Mouse (Mus musculus) cerebellum, adult 18-20 months (tissue): ENCODE measurements at regions not wholly inside any gene's neighbourhood (a gene's known extent, or its start where the extent isn't known, plus 50 kb on each side); places are given as distances from the start of the nearest gene placed in this dataset.

Experiments
- DNase-seq, 2 experiments: peaks; one replicate each; pipeline ENCODE4 v3.0.0; 2021

DNA sequence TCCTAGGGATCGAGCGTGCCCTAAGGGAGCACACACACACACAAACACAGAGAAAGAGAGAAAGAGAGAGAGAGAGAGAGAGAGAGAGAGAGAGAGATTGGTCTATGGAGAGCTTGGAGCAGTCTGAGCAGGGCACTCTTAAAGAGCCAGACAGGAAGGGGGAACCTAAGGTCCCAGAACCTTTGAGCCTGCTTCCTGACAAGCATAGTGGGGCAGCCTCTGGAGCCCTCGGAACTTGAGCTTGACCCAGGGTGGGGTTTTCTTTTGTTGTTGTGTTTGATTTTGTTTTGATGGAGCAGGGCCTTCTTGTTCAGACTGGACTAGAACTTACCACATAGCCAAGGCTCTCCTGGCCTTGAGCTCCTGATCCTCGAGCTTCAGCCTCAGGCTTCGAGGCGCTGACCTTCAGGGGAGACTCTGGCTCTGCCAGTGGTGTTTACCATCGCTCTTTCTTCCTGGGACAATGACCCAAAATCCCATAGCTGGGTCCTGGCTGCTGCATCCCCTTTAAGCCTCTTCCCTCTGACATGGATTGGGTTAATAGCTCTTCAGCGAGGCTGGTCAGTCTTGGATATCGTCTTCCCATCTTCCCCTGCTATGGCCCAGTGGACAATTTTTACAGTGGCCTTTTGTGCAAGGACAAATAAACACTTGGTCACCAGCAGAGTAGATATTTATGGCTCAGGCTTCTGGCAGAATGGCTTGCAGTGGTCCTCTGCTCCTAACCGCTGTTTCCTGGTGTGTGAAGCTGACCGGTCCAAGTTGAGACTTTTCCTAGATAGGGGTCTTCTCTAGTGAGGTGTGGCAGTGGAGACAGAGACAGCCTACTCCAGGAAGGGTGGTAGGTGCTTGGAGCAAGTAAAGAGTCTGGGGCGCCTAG is 110.1 kb upstream of the Haao start:
- DNase-seq = no peak

DNA sequence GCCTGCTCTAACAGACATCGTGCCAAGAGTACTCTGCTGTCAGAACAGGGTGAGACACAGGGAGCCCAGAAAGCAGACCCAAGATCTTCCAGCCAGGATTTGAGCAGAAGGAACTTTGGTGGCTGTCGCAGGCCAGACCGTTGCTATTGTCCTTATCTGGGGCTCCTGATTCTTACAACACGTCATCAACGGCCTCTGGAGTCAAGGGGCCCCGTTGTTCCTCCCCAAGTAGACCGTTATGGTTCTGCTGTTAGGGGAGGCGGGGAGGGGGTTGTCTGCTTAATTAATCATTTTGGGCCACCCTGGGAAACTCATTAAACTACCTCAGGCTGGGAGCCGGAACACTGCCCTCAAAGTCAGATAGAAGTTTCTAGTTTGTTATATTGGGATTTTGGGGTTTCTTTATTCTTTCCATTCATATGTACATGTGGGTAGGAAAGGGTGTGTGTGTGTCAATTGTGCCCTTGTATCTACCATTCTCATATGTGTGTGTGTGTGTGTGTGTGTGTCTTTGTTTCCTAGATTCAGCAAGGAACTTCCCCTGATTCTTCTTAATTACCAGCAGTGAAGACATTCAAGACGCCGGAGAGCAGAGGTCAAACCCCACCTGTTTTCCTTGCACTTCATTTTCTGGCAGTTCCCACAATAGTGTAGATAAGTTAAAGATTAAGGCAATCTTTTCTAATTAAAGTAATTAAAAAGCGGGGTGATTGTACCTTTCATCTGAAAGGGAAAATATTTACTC is 109.2 kb upstream of the Haao start:
- DNase-seq = no peak

DNA sequence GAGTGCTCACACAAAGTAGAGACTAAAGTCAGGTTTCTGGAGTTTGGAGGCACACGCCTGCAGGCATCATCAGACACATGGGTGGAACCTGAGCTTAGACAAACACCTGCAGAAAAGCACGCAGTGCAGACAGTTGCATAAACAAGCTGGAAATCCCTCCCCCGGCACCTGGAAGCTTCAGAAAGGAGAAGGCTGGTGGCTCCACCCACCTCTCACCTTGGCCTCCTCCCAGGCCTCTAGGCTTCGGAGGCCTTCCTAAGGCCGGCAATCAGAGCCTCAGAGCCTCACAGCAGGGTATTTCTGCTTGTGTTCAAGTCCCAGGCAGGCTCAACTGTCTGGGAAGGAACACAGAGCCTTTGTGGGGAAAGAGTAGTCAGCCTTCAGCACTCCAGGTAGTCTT is 108.2 kb upstream of the Haao start:
- no peak for DNase-seq

DNA sequence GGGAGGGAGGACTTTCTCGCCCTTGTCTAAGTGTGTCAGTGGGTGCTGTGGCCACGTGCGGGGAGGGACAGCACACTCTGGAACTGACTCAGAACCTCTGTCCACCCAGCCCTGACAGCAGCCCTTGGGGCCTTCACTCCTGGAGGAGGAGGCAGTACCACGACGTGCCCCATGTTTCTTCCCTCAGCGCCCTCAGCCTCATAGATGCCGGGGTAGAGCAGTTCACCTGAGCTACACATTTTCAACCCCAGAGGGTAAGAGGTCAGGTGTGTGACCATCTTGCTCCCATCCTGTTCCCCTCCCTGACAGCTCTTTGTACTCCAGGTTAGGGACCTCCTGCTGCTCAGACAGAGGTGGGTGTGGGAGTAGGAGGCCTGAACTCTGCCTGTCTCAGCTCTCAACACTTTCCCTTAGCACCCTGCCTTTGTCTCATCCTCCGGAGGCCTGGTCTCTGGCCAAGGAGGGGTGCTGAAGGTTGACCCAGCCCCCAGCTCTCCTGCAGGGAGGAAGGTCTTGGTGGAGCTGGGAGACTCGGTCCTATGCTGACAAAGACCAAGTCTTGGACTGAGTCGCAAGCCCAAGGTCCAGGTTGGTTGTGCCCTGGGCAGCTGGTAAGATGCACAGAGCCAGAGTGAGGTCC is 107.4 kb upstream of the Haao start:
- no peak for DNase-seq

DNA sequence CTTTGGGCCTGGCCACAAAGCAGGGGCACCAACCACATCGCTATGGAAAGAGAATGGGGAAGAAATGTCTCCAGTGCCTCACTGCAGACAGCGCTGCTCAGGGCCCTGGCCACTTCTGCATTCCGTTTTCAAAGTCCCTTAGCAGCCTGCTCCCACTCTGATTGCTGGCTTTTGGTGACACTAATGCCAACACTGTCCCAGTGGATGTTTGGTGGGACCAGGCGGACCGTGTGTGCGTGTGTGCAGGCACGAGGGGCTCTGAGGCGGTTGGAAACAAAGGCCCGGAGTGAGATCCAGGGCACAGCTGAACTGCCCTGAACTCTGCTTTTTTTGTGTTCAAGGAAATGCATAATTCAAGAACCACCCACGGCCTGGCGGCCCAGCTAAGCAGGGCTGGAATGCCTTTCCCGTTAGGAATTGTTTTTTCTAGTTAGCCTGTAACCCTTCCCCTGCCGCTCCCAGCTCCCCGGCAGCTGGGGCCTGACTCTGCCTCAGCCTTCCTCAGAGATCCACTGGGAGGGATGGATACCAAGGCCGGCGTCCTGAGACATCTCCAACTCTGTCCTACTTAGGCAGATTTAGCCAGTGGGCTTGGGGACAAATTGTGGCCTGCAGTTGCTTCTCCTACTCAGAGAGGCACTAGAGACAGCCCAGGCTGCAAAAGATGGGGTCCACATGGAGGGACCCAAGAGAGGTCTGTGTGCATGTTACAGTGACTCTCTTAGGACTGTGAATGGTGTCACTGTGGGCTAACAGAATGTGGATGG is 106.7 kb upstream of the Haao start:
- DNase-seq = peak in 1 of 2 experiments; percentile 24

DNA sequence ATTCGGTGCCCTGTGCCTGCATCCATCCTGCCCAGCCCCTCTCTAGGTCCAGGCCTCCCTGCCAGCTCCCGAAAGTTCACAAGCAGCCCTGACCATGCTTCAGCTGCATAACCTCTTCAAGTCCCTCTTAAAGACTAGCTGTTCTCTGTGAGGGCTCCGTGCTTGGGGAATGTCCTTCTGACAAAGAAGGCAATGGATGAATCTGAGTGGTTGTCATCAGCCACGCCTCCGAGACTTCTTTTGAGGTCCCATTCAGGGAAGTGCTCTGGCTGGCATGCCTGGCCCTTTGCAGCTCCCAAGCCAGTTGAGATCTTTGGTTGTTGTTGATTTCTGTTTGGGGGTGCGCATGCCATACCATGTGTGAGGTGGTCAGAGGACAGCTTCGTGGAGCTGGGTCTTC is 105.9 kb upstream of the Haao start:
- no peak for DNase-seq

DNA sequence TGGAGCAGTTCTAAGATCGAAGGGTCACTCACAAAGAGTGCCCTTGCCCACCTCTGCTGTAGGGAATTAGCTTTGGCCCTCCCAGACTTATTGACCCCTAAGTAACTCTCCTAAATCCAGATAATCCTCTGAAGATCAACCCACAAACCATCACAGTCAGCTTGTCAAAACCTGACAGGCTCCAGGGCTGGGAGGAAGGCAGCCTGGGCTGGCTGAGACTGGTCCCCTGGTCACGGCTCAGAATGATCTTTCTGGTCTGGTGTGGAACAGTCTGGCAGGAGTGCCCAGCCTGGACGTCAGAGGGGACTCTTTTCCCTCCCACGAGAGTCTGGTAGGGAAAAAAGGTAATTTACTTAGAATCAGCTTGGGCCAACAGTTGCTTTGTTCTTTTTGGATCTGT is 99.0 kb upstream of the Haao start:
- no peak for DNase-seq

DNA sequence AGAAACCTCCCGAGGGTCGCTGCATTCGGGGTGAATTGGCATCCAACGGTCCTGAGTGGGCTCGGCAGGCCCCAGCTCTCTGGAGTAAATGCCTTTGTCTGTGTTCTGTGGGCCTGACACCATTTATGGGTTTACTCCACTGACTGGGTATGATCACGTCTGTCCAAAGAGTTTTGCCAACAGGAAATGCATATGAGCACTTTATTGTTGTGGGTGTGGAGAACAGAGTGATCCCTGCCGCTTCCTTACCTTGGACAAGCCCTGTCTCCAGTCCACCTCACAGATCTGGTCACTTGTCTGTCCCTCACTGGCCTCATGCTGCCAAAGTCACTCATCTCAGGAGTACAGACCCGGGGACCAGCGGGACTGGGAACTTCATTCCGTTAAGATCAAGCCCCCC is 91.6 kb upstream of the Haao start:
- no peak for DNase-seq

DNA sequence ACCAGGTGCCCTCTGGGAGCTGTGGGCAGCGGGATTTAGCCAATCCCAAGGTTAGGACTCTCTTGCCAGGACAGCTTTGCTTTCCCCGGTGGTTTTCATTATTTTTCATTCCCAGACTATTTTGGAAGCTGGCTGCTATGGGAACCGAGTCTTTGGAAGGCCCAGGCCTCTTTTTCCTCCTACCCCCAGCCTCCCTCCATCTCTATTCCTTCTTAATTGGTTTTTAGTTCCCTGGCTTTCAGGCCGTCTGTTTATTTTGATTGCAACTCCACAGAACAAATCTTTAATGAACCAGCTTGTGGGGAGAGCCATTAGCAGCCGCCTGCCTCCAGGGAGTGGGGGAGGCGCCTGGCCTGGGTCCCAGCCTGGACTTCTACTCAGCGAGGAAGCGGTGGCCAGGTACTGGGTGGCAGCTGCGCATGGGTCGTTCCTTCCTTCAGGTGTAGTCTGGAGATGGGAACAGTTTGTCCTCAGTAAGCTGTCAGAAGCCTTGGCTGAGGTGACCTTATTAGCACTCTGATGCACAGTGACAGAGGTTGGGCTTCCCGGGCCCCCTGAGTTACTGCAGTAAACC is 91.0 kb upstream of the Haao start:
- DNase-seq = peak; percentile 51 to 53

DNA sequence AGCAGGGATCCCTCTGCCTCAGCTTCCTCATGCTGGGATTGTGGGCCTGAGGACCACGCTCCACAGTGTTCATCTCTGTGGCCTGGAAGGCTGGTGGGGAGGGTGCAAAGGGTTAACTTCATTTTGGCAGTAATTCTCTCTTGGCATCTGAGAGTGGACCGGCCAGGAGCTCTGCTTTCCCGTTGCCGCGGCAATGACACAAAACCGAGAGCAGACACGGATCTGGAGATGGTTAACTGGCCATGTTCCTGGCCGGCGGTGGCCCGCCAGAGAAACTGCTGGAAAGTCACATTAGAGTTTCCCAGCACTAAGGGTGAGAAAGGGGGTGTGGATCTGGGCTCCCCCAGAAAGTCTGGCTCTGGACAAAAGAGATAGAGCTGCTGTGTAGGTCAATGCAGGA is 89.8 kb upstream of the Haao start:
- no peak for DNase-seq

DNA sequence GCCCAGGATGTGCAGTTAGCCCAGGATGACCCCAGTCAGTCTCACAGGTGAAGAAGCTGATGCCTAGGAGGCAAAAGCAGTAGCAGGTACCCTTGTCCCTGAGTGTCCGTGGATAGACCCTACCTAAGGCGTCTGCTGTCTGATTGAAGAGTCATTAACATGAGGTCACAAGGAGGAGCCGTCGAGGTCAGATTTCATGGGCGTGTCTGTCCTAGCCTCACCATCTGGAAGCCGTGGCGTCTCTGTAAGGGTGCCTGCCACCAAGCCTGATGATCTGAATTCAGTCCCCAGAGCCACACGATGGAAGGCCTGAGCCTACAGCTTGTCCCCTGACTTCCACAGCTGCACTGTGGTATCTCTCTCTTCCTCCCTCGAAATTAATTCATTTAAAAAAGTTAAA is 88.9 kb upstream of the Haao start:
- no peak for DNase-seq

DNA sequence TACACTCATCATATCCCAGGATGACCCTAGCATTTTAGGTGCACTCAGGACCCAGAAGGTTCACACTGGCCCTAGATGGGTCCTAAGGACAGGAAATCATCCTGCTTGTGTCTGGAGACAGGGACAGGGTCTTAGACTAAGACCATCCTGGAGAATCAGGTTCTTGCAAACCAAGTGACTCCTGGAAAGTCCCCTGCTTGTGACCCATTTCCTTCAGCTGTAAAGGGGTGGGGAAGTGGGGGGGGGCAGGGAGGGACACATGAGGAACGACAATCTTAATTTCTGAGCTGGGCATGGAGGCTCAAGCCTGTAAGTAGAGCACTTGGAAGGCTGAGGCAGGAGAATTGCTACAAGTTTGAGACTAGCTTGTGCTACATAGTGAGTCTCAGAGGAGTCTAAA is 88.2 kb upstream of the Haao start:
- no peak for DNase-seq

DNA sequence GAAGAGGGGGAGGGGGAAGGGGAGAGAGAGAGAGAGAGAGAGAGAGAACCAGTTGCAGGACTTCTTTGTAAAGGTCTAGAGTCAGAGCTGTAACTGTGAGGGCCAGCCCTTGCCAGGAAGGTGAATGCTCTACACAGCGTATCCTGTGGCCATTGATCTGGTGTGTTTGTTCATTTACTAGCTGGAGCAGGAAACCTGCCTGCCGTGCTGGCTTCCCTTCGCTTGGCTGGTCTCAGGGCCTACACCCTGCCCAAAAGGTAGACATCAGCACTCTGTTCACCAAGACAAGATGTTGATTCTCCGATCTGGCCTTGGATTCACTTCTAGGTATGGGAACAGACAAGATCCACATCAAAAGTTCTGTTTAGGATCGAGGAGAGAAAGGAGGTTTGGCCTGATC is 87.5 kb upstream of the Haao start:
- DNase-seq = no peak

DNA sequence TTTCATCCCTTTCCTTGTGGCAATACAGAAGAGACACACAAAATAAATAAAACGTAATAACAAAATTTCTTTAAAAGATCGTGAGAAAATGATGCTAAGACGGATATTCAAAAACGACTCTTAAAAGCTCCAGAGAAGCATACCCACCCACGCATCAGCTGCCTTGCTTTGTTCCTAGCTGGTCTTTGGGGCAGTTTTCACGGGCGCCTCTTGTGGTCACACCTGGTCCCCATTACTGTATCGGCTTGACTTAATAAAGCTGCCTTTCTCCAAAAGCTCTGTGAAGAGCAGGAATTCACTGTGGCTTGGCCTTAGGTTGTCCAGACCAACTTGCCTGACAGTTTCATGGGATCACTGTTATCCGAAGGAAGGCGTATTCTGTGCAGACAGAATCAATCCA is 86.0 kb upstream of the Haao start:
- no peak for DNase-seq

DNA sequence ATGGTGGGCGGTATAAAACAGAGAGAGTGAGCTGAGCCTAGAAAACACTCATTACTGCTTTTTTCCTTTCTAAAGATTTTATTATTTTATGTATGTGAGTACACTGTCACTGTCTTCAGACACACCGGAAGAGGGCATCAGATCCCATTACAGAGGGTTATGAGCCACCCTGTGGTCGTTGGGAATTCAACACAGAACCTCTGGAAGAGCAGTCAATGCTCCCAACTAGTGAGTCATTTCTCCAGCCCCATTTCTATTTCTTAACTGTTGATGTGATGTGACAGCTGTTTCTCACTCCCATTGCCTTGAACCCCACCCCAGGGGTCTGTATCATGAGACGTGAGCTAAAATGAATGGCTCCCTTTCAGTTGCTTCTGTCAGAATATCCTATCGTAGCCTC is 82.6 kb upstream of the Haao start:
- no peak for DNase-seq

DNA sequence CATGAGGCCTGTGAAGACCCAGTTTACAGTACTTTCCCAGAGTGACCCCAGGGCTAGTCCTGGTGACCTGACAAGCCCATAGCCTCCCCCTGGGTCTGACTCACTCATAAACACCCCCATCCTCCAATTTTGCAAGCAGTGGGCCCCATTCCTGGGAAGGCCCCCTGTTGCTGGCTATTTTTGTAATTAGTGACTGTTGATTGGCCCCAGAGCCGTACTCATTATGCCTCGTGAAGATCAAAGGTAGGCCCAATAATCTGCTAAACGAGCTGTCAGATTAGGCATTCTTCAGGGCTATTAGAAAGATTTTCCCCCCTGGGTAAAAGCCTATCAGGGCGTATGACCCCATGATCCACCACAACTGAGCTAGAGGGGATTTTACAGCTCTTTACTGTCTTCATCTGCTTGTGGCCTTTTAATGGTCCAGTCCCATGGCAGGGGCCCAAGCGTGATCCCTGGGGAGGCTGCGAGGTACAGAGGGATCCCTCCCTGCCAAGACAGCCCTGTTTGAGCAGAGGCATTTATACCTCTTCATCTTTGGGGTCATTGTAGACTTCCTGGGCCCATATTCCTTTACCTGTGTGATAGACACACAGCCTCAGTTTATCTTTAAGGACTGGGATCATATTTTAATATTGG is 80.1 kb upstream of the Haao start:
- no peak for DNase-seq

DNA sequence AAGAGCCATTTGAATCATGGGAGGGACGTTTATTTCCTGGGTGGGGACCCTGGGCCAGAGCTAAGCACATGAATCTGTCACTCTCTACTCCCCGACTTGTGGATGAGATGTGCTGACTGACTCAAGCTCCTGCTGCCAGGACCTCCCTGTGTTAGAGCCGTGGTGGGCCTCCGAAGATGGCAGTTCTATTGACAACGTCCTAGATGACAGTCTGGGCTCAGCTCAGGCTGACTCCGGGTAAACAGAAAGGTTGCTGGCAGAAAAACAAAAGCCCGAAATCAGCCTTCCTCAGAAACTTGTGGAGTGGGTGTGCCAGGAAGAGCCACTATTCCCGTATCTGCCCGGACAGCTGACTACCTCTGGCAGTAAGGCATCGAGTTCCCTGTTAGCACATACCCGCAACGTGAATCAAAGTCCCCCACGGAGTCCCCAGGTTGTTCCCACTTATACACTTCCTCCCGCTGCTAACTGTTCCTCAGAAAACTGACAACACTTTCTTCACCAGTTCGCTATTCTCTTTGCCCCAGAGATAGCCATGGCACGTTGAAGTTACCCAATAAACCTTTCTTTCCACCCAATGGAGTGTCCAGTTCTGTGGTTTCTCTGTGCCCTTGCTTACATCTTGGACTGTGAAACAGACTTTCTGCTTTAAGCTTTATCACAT is 76.6 kb upstream of the Haao start:
- no peak for DNase-seq

DNA sequence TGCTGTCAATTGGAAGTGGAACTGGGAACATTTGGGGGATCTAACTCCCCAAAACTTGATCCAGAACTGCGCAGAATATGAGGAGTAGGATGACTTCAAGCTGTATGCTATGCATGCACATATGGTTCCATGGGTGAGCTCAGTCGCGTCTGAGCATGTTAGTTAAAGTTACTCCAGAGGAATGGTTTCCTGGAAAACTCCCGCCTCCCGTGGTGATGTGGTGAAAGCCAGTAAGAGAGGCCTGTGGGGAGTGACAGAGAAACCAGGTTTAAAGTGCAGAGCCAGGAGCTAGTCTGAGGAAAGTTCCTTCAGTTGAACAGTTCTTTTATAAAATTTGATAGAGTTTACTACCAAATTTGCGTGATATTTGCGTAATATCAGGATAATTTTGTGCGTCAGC is 73.1 kb upstream of the Haao start:
- DNase-seq = no peak

DNA sequence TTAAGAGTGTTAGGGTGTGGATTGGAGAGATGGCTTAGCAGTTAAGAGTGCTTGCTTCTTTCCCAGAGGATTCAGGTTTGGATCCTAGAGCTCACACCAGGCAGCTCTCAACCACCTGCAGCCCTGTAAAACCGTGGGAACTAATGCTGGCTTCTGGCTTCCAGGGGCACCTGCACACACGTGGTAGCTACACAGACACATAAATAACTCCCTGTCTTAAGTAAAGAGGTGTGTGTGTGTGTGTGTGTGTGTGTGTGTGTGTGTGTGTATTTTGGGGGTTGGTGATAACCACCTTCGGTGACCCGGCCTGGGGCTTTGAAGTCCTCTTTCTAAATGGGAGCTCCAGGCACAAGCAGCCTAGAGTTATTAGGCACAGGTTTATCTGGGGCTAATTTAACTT is 72.5 kb upstream of the Haao start:
- no peak for DNase-seq

DNA sequence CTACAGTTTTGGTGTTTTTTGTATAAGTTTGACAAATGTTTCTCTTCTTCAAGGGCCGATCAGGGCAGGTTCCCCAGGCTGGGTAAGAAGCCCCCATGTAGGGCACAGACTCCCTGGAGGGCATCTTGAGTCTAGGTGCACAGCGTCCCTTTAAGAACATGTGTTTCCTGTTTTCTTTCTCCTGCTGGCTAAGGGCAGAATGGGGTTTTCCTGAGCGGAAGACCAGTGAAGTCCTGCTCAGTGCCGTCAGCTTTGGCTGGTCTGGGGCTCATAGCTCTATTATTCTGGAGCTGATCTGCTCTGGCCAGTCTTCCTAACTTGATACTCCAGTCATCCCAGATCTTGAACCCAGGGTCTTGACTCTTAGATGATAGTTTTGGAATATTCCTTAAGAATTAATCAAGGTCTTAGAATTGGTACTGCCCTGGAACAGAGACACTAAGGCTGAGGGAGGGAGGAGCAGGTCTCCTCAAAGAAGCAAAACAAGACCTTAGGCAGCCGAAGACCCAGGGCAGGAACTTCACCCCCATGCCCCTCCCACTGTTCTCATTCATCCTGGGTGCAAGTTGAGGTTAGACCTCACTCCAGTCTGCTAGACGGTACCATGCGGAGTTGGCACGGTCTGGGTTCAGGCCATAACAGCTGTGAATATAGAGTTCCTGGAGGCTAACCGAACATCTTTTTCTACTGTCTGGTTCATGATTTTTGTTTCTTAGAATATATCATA is 70.8 kb upstream of the Haao start:
- DNase-seq = no peak

DNA sequence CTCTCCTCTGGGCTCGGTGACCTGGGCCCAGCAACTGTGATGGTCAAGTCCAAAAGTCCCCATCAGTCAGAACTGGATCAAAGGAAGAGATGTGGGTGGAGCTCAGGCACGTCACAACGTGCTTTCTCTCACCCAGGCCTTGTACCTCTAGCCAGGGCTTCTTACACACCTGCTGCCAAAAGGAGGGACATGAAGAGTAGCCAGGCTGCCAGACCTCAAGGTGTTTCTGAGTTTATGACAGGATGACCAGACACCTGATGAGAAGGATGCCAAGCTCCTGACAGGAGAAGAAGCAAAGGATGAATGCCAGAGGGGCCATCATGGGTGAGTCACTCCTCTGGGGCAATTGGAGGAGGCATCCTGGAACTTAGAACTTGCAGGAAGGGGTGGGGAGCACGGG is 70.0 kb upstream of the Haao start:
- no peak for DNase-seq
